Mouse (Mus musculus) CH12F3 (cell line): Measurements from ENCODE around the gene Gprin1.

ENCODE experiments used
- in situ Hi-C: fragments of 300-500 bp; cut with MboI; formaldehyde crosslinking; loops from 2 replicates; pipeline ENCODE4 v1.14.3; 2020; ENCODE audit warnings: low sequenced_read_pairs

The Gprin1 gene

DNA sequence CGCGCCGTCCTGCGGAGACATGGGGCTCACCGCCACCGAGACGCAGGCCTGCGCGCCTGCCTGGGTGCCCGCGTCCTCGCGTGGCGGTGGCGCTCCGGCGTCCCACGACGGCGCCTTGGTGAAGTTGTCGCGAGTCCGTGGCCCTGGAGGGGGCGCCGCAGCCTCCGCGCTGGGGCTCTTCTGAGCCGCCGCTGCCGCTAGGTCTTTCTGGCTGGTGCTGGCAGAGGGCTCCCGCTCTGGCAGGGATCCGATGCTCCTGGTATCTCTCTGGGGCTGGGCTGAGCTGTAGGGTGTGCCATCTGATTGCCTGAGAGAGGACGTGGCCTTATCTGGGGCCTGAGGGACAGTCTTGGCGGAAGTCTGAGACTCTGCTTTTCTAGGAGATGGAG lies 11.5 kb downstream of the Gprin1 start:
- in situ Hi-C loops = no loop called here

DNA sequence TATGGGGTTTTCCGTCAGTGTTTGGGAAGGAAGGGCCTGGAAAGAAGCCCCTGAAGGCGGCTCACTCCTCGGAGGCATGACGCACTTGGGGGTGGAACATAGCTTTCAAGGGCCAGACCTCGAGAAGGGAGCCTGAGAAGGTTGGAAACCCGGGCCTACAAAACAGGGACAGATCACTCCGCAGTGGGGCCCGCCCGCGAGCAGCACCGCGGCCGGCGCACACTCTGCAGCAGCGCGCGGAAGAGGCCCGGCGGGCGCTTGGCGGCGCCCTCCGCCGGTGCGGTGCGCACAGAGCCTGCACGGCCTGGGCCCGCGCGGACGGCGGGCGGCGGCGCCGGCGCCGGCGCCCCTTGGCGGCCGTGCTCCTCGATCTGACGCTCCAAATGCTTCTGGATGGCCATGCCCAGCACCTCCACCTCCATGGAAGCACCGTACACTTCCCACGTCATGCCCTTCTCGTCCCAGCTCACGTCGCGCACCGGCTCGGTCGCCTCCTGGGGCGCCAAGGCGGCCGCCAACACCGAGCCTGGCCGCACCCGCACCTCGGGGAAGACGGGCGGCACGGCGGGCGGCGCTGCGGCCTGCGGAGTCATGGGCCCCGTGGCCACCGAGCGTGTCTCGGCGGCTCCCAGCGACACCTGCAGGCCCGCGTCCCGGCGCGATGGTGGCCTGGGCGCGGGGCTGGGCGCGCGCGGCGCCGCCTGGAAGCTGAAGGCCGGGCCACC lies 12.0 kb downstream of the Gprin1 start:
- in situ Hi-C loops = no loop called here

DNA sequence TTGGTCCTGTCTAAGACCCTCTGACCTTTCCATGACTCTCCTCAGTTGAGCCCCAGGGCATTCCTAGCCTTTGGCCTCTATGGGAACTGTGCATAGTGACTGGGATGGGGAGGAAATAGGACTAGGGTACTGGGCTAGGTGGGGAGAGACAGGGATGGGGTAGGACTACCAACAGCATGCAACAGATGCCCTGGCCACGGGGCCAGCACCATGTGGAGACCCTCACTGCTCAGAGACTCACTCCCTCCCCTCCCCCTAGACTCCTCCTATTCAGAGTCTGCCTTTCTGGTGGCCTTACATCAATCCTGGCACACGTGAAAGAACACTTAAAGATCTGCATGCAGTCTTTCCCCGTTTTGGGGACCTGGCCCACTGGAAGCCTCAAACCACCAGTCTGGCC lies 12.7 kb downstream of the Gprin1 start:
- in situ Hi-C loops = no loop called here

- in situ Hi-C loops = no loop called here
Observed at GRCm38 (mm10) chr13:54726131-54726530, 23.5 kb downstream of the Gprin1 start.

GRCm38 (mm10) chr13:54723143-54723542 lies 26.5 kb downstream of the Gprin1 start:
- in situ Hi-C loops = loop anchor here (5.0 kb wide), 1 partner anchor 59 kb away; the partner anchor contains the start of gene Eif4e1b

- in situ Hi-C loops = no loop called here
Observed at GRCm38 (mm10) chr13:54716916-54717315, 32.8 kb downstream of the Gprin1 start.

GRCm38 (mm10) chr13:54714996-54715395 lies 34.7 kb downstream of the Gprin1 start:
- in situ Hi-C loops = no loop called here

DNA sequence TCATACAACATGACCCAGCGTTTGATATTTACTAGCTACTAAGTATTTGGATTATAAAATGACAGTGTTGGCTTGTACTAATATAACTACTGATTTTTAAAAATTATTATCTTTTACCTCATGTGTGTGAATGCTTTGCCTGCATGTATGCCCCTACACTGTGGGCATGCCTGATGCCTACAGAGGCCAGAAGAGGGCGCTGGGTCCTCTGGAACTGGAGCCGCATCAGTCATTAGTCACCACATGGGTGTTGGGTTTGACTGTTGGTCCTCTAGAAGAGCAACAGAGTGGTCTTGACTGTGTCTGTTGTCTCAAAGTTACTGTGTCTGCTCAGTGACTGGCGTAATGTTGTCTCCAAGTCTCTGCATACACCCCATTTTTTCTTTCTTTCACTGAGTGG lies 35.3 kb downstream of the Gprin1 start:
- in situ Hi-C loops = no loop called here

DNA sequence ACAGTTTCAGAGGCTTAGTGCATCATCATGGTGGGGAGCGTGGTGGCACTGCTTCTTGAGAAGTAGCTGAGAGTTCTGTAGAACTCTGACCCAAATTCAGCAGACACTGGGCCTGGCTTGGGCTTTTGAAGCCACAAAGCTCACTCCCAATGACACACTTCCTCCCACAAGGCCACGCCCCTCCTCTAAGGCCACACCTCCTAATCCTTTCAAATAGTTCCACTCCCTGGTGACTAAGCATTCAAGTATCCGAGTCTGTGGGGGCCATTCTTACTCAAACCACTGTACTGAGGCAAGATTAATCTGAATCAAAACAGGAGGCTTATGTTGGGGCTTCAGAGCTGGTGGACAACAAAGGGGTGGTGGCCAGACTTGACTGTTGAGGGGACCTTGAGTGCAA lies 38.8 kb downstream of the Gprin1 start:
- in situ Hi-C loops = no loop called here

- in situ Hi-C loops = no loop called here
Observed at GRCm38 (mm10) chr13:54704890-54705289, 44.8 kb downstream of the Gprin1 start.

DNA sequence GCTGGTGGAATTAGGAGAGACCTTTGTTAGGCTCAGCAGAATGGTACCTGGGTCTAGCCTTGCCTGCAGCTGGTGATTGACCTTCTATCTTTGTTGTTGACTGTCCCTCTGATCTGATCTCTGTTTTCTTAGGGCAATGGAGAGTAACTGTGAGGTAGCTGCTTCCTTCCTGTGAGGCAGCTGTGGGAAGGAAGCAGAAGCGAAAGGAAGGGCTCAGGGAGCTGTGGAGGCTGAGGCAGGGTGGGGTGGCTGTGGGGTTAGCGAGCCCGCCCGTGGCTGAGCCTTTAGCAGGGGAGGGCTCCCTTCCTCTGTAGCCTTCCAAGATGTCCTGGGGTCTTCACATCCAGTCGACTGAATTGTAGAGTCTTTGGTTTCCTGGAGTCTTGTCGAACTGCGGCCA lies 47.2 kb downstream of the Gprin1 start:
- in situ Hi-C loops = no loop called here

DNA sequence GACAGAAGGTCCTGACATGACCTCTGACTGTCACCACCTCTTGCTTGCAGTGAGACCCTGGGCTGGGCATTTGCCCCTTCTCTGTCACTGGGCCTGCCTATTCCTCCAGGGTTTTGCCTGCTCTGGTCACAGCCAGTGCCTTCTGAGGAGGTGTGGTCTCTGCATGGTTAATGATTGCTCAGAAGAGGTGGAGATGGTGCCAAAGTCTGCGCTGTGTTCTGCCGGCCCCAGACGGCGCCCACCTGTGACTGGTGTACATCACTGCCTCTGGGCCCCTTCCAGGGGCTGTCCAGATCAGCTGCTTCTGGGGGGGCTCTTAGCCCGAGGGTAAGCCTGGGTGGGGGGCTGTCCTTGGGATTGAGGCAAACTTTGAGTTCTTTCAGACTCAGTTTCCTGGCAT lies 48.4 kb downstream of the Gprin1 start, which contains the start of gene Cdhr2:
Gene Cdhr2, plus strand, starts transcription at position 219 of the 400 bp plus-strand sequence.
- in situ Hi-C loops = no loop called here

DNA sequence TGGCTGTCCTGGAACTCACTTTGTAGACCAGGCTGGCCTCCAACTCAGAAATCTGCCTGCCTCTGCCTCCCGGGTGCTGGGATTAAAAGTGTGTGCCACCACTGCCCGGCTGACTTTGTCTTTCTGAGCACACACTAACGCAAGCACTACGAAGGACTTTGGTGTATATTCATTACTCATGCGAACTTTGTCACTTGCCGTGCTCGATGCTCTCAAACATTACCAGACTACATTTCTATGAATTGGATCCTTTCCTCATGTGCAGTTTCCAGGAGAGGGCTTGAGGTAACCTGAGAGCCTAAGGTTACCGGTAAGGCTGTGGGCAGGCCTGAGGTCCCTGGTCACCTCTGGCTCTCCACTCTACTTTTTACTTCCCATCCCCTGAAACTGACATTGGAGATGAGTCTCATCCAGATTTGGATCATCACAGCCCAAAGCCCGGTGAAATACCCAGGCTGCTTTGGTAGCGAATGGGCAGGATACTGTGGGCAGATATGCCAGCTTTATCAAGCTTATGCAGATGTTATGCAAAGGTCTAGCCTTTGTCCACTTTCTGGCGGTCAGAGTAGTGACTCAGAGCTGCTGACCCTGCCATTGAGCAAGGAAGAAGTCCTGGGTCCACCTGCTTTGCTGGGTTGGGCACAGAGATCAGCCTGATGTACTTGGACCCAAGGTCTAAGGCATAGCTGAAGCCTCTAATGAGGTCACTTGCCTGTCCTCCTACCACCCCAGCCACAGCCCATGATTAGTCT lies 54.0 kb downstream of the Gprin1 start:
- in situ Hi-C loops = no loop called here

- in situ Hi-C loops = no loop called here
Observed at GRCm38 (mm10) chr13:54694348-54695060, 55.2 kb downstream of the Gprin1 start.

GRCm38 (mm10) chr13:54693558-54694347 lies 55.9 kb downstream of the Gprin1 start, which contains the start of gene Rnf44:
Rnf44 (minus strand) TSS chr13:54693907.
- in situ Hi-C loops = no loop called here

GRCm38 (mm10) chr13:54692711-54693557 lies 56.7 kb downstream of the Gprin1 start:
- in situ Hi-C loops = no loop called here

DNA sequence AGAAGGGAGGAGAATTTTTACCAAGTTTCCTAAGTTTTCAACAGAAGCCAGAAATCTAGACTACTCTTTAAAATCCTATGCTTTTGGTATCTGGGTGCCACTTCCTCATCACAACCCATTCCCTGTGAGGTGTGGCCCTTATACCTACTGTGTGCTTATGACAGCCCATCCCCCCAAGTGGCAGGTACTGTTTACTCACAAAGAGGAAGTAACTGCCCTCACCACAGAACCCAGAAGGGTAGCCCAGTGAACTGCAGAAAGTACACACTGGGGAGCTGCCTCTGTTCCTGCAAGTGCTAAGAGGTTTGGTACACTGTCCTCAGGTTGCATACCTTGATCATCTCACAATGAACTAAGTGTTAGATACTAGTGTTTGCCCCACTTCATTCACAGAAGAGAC lies 57.9 kb downstream of the Gprin1 start:
- in situ Hi-C loops = no loop called here

DNA sequence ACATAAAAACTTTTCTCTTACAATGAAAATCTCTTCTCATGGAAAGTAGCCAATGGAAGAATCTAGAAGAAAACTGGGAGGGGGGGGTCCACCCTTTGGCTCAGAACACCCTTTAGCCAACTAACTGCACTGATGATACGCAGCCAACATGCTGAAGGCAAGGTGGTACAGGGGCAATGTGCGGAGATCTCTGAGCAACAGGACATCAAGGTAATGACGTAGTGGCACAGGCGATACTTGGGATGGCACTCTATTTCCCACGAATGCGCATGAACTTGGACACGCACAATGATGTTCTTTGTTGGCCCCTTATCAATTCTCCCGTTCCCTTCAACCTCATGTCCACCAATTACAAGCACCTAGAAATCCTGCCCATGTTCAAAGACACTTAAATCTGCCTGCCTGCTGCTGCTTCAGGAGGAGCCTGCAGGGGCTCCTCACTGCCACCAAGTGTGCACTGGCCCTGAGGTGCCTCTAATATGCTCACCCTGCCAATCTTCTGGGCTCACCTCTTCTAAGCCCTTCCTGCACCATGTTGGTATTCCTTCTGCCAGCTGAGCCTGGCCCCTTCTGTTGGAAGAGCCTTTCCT lies 59.4 kb downstream of the Gprin1 start:
- in situ Hi-C loops = no loop called here
